Comparison of ENCODE assay signal across 9 mouse cellular contexts in the genomic region with DNA sequence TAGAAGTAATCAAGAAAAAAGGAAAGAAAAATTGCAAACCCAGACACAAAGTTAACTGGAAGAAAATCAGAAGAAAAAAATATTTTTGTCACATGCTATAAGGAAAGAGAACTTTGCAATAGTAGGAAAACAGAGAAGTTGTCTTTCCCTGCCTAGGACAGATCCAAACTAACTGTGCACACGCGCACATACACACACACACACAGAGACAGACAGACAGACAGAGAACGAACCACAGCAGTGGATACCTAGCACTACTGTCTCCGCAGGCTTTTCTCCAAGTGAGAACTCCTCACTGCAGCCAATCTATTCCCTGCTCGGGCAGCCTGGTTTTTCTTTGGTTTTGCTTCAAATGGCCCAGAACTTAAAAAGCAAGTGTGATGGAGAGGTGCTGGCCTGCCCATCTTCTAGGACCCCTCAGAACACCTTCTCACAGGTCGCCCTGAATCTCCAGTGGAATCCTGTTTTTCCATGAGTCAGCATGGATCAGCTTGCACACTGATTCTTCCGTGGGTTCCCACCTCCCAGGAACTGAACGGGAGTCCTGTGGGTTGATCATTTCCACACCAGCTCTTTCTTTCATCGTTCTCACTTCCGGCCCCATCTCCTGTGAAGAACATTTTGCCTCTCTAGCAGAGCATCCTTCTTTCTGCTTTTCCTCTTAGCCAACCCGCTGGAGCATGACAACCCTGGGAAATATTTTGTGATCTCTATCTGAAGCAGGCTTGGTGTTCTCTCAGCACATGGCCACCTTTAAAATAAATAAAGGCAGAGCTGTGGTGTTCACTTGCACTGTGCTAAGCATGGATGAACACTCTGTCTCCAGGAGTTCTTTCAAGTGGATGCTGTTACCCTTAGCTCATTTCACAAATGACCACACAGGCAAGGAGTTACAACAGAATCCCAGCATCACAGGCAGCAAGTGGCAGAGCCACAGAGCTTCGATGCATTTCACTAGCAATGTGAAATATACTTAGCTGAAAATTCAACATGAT.
DNase-seq lines count a peak whose midpoint lies in the region; ATAC-seq and TF ChIP-seq lines count a peak whose summit lies in the region.
"Had no signal": no experiment of that assay in that cellular context is flagged by ENCODE, and none has a peak within 500 bp of the region (broad histone marks: within the 10 kb centered on the region; RNA-seq: fewer than 3 reads in every experiment).

No protein-coding gene starts in this region.

- no peak overlapping the region for H3K4me3 ChIP-seq in heart, embryonic 12.5 days
- H3K4me3 ChIP-seq in midbrain, embryonic 13.5 days (replicated peaks): no peak overlapping the region
- H3K4me3 ChIP-seq in midbrain, embryonic 15.5 days: no peak overlapping the region
- H3K4me3 ChIP-seq in olfactory bulb, adult 2 months (ENCODE audit: insufficient read depth, low read depth, low read length): no peak overlapping the region

- DNase-seq in heart, postnatal 25 days (ENCODE audit: low spot score): no peak
- DNase-seq in induced T-regulatory cell, adult 2 months (ENCODE audit: low read depth): peak; percentile 63
- DNase-seq in frontal cortex, postnatal 14 days (ENCODE audit: low spot score in 2 of 2): no peak
- DNase-seq in left cerebral cortex, postnatal 25 days (ENCODE audit: low spot score in 2 of 2): no peak

- 70% methylated on average over 12 of the region's 12 CpGs for WGBS in heart, embryonic 12.5 days
- WGBS in midbrain, embryonic 13.5 days: 82% methylated on average over 12 of the region's 12 CpGs
- 85% methylated on average over 12 of the region's 12 CpGs for WGBS in midbrain, embryonic 15.5 days
- 89% methylated on average over 12 of the region's 12 CpGs for WGBS in olfactory bulb, adult 2 months

- 0 out of 2 replicates have a peak overlapping the region, but pooled peaks have one; percentile 41 for H3K27ac ChIP-seq in heart, embryonic 12.5 days (ENCODE audit: poor library complexity, severe bottlenecking)
- H3K27ac ChIP-seq in midbrain, embryonic 13.5 days: peak overlapping the region; percentile 4; the same call in 1 of the 2 replicates
- H3K27ac ChIP-seq in midbrain, embryonic 15.5 days: no peak overlapping the region
- peak overlapping the region; percentile 26; the same call in 1 of the 2 replicates for H3K27ac ChIP-seq in olfactory bulb, adult 2 months (ENCODE audit: insufficient read depth, low read depth, low read length)
- H3K27ac ChIP-seq: liver, embryonic 14.5 days had no signal

- no peaks in the 10 kb centered on the region for H3K27me3 ChIP-seq in heart, embryonic 12.5 days (replicated peaks)
- no peaks in the 10 kb centered on the region for H3K27me3 ChIP-seq in midbrain, embryonic 13.5 days
- no peaks in the 10 kb centered on the region for H3K27me3 ChIP-seq in midbrain, embryonic 15.5 days (replicated peaks)

- intact Hi-C loops in heart, postnatal 25 days (cut with DNase I): no loop called here
- intact Hi-C loops in left cerebral cortex, postnatal 25 days (cut with DNase I): no loop called here

- no peak for TF ChIP-seq CTCF in olfactory bulb, adult 2 months (IDR thresholded peaks at IDR 0.05; ENCODE audit: insufficient read depth, low read depth, low read length)

- H3K36me3 ChIP-seq in heart, embryonic 12.5 days: no peaks in the 10 kb centered on the region
- no peaks in the 10 kb centered on the region for H3K36me3 ChIP-seq in midbrain, embryonic 13.5 days
- H3K36me3 ChIP-seq in midbrain, embryonic 15.5 days (replicated peaks): no peaks in the 10 kb centered on the region

- no peak overlapping the region for H3K9ac ChIP-seq in heart, embryonic 12.5 days
- H3K9ac ChIP-seq in midbrain, embryonic 13.5 days (replicated peaks): no peak overlapping the region
- no peak overlapping the region for H3K9ac ChIP-seq in midbrain, embryonic 15.5 days
- H3K9ac ChIP-seq: liver, embryonic 14.5 days had no signal

- H3K9me3 ChIP-seq in heart, embryonic 12.5 days (replicated peaks): no peaks in the 10 kb centered on the region
- no peaks in the 10 kb centered on the region for H3K9me3 ChIP-seq in midbrain, embryonic 13.5 days
- no peaks in the 10 kb centered on the region for H3K9me3 ChIP-seq in midbrain, embryonic 15.5 days

- H3K4me1 ChIP-seq in heart, embryonic 12.5 days (replicated peaks): peaks cover 30% of the 10 kb centered on the region
- H3K4me1 ChIP-seq in midbrain, embryonic 13.5 days (replicated peaks): peaks cover 8% of the 10 kb centered on the region; the same call in 1 of the 2 replicates
- H3K4me1 ChIP-seq in midbrain, embryonic 15.5 days: 0 out of 2 replicates have a peak, but pooled peaks cover 2% of the 10 kb centered on the region
- peaks cover 3% of the 10 kb centered on the region; the same call in 1 of the 2 replicates for H3K4me1 ChIP-seq in olfactory bulb, adult 2 months (ENCODE audit: control insufficient read depth, insufficient read depth, low read length)

- H3K4me2 ChIP-seq in heart, embryonic 12.5 days: peak overlapping the region; percentile 16; the same call in 1 of the 2 replicates
- H3K4me2 ChIP-seq in midbrain, embryonic 13.5 days (replicated peaks): no peak overlapping the region
- H3K4me2 ChIP-seq in midbrain, embryonic 15.5 days: no peak overlapping the region

- TF ChIP-seq POLR2A in olfactory bulb, adult 2 months (IDR thresholded peaks at IDR 0.05; ENCODE audit: insufficient read depth, low read depth, low read length): no peak

- no peak for ATAC-seq in heart, embryonic 12.5 days (ENCODE audit: insufficient number of reproducible peaks, low FRiP score)
- ATAC-seq in midbrain, embryonic 13.5 days: no peak
- no peak; the same call in 1 of the 2 replicates for ATAC-seq in midbrain, embryonic 15.5 days (replicated peaks)
